Mouse (Mus musculus) liver, embryonic 15.5 days (tissue): ENCODE results near the gene Polr2c. TPM values are rescaled to one million over a fixed set of nuclear protein-coding genes. Genes with fewer than 3 reads are reported as not detected.
"Not testable (repeated sequence)": the region's sequence is repeated elsewhere in the genome, so short reads cannot be mapped to it uniquely, and the experiment has no call there.

Source experiments
- ATAC-seq: fragments of 200-750 bp; cut with Nextera tagmentation; 2 replicates; pipeline ENCODE4 v1.8.0; 2017; ENCODE audit warnings: moderate number of reproducible peaks, mild to moderate bottlenecking, moderate library complexity; ENCODE audit not compliant: insufficient read depth
- H3K27ac ChIP-seq: fragments of 300-500 bp; sonication (generic); replicated peaks from 2 replicates; pipeline ENCODE4 v1.5.1; 2015; ENCODE audit warnings: mild to moderate bottlenecking, inconsistent platforms
- H3K27me3 ChIP-seq: fragments of 300-500 bp; sonication (generic); 2 replicates; pipeline ENCODE4 v1.6.1; 2015; ENCODE audit warnings: mild to moderate bottlenecking, inconsistent platforms
- H3K36me3 ChIP-seq: fragments of 300-500 bp; sonication (generic); replicated peaks from 2 replicates; pipeline ENCODE4 v1.6.1; 2015; ENCODE audit warnings: moderate library complexity, mild to moderate bottlenecking, inconsistent platforms
- H3K4me1 ChIP-seq: fragments of 300-500 bp; sonication (generic); replicated peaks from 2 replicates; pipeline ENCODE4 v1.6.1; 2015; ENCODE audit warnings: inconsistent platforms
- H3K4me2 ChIP-seq: fragments of 300-500 bp; sonication (generic); 2 replicates; pipeline ENCODE4 v1.6.1; 2015; ENCODE audit warnings: moderate library complexity, mild to moderate bottlenecking, inconsistent platforms
- H3K4me3 ChIP-seq: fragments of 300-500 bp; sonication (generic); replicated peaks from 2 replicates; pipeline ENCODE4 v1.5.1; 2015; ENCODE audit warnings: mild to moderate bottlenecking, inconsistent platforms
- H3K9ac ChIP-seq: fragments of 300-500 bp; sonication (generic); 2 replicates; pipeline ENCODE4 v1.6.1; 2015; ENCODE audit warnings: moderate library complexity, mild to moderate bottlenecking, inconsistent platforms
- H3K9me3 ChIP-seq: fragments of 300-500 bp; sonication (generic); replicated peaks from 2 replicates; pipeline ENCODE4 v1.6.1; 2016; ENCODE audit warnings: inconsistent platforms
- WGBS: fragments of 180-500 bp; shearing (Covaris S2); methylation state at CpG from one replicate; pipeline ENCODE4 v1.1.7; 2015; ENCODE audit warnings: mixed read lengths; ENCODE audit not compliant: insufficient replicate concordance; 5-methylcytosine and 5-hydroxymethylcytosine counted together
- polyA plus RNA-seq: library from polyadenylated mRNA; unstranded; fragments of >200 nt; fragmentation: Nextera tagmentation; extraction: Ambion mirVana; gene quantifications from 2 replicates; pipeline ENCODE4 v1.2.1, GENCODE M21; 2015

Gene Polr2c
- polyA plus RNA-seq, 1 experiment from 2014 or later = 70.5 TPM

GRCm38 (mm10) chr8:94841183-94841582 lies 16.1 kb upstream of the Polr2c start:
- H3K4me3 ChIP-seq = no peak overlapping the region
- WGBS = 37% methylated on average over 2 of the region's 2 CpGs
- no peak for ATAC-seq
- H3K4me1 ChIP-seq = peaks cover 29% of the 10 kb centered on the region
- H3K4me2 ChIP-seq = no peak overlapping the region
- H3K9ac ChIP-seq = no peak overlapping the region
- H3K9me3 ChIP-seq = no peaks in the 10 kb centered on the region
- peaks cover 28% of the 10 kb centered on the region for H3K36me3 ChIP-seq
- no peaks in the 10 kb centered on the region for H3K27me3 ChIP-seq
- H3K27ac ChIP-seq = no peak overlapping the region

- no peak for ATAC-seq
- 88% methylated on average over 5 of the region's 5 CpGs for WGBS
- Histone ChIP-seq H3K4me3 (no peak overlapping the region), H3K9ac (no peak overlapping the region), H3K4me2 (no peak overlapping the region), H3K27me3 (no peaks in the 10 kb centered on the region), H3K9me3 (no peaks in the 10 kb centered on the region), H3K27ac (no peak overlapping the region), H3K36me3 (peaks cover 87% of the 10 kb centered on the region), H3K4me1 (no peaks in the 10 kb centered on the region)
Observed at GRCm38 (mm10) chr8:94850049-94850448, 7.2 kb upstream of the Polr2c start.

GRCm38 (mm10) chr8:94854761-94855160 lies 2.5 kb upstream of the Polr2c start:
- H3K27me3 ChIP-seq, H3K9ac ChIP-seq, H3K9me3 ChIP-seq, H3K27ac ChIP-seq, H3K4me2 ChIP-seq, H3K4me3 ChIP-seq, ATAC-seq: not testable (repeated sequence)
- peaks cover 25% of the 10 kb centered on the region for H3K4me1 ChIP-seq
- WGBS = 78% methylated on average over 11 of the region's 11 CpGs
- H3K36me3 ChIP-seq = peaks cover 65% of the 10 kb centered on the region

- 0 out of 2 replicates have a peak overlapping the region, but pooled peaks have one; percentile 8 for H3K27ac ChIP-seq
- H3K4me2 ChIP-seq = peak overlapping the region; percentile 82
- no peaks in the 10 kb centered on the region for H3K27me3 ChIP-seq
- ATAC-seq = no peak
- WGBS = 29% methylated on average over 5 of the region's 5 CpGs
- peak overlapping the region; percentile 89 for H3K4me3 ChIP-seq
- no peak overlapping the region for H3K9ac ChIP-seq
- no peaks in the 10 kb centered on the region for H3K9me3 ChIP-seq
- H3K36me3 ChIP-seq = peaks cover 61% of the 10 kb centered on the region
- H3K4me1 ChIP-seq = peaks cover 25% of the 10 kb centered on the region
Observed at GRCm38 (mm10) chr8:94857011-94857345, 272 bp upstream of the Polr2c start.

GRCm38 (mm10) chr8:94861352-94861910 lies 4.2 kb downstream of the Polr2c start:
- H3K27me3 ChIP-seq = no peaks in the 10 kb centered on the region
- H3K4me2 ChIP-seq = no peak overlapping the region
- 65% methylated on average over 8 of the region's 8 CpGs for WGBS
- H3K9ac ChIP-seq = no peak overlapping the region
- no peaks in the 10 kb centered on the region for H3K9me3 ChIP-seq
- no peak for ATAC-seq
- H3K4me3 ChIP-seq = no peak overlapping the region
- peaks cover 55% of the 10 kb centered on the region for H3K4me1 ChIP-seq
- no peak overlapping the region for H3K27ac ChIP-seq
- H3K36me3 ChIP-seq = peaks cover 71% of the 10 kb centered on the region

- Histone ChIP-seq H3K4me3 (no peak overlapping the region), H3K4me1 (peaks cover 50% of the 10 kb centered on the region), H3K4me2 (no peak overlapping the region), H3K9me3 (no peaks in the 10 kb centered on the region), H3K9ac (no peak overlapping the region), H3K27ac (0 out of 2 replicates have a peak overlapping the region, but pooled peaks have one; percentile 7), H3K27me3 (no peaks in the 10 kb centered on the region), H3K36me3 (peaks cover 83% of the 10 kb centered on the region)
- 75% methylated on average over 12 of the region's 12 CpGs for WGBS
- no peak for ATAC-seq
Observed at GRCm38 (mm10) chr8:94862487-94863220, 5.4 kb downstream of the Polr2c start.

- no peak overlapping the region for H3K4me3 ChIP-seq
- no peaks in the 10 kb centered on the region for H3K9me3 ChIP-seq
- peaks cover 40% of the 10 kb centered on the region for H3K4me1 ChIP-seq
- WGBS = 61% methylated on average over 10 of the region's 10 CpGs
- no peak overlapping the region for H3K4me2 ChIP-seq
- H3K27me3 ChIP-seq = peaks cover 2% of the 10 kb centered on the region; the same call in 1 of the 2 replicates
- H3K27ac ChIP-seq = peak overlapping the region; percentile 35; the same call in 1 of the 2 replicates
- peaks cover 96% of the 10 kb centered on the region for H3K36me3 ChIP-seq
- H3K9ac ChIP-seq = no peak overlapping the region
- no peak for ATAC-seq
Observed at GRCm38 (mm10) chr8:94863897-94864673, 6.8 kb downstream of the Polr2c start.

GRCm38 (mm10) chr8:94865292-94865691 lies 8.0 kb downstream of the Polr2c start:
- Histone ChIP-seq H3K4me1 (peaks cover 46% of the 10 kb centered on the region), H3K36me3 (peaks cover 97% of the 10 kb centered on the region), H3K4me2 (no peak overlapping the region), H3K27ac (no peak overlapping the region), H3K27me3 (peaks cover 14% of the 10 kb centered on the region), H3K9ac (no peak overlapping the region), H3K4me3 (no peak overlapping the region), H3K9me3 (no peaks in the 10 kb centered on the region)
- WGBS = 84% methylated on average over 10 of the region's 10 CpGs
- ATAC-seq = no peak

GRCm38 (mm10) chr8:94866921-94867320 lies 9.7 kb downstream of the Polr2c start:
- H3K4me1 ChIP-seq = peaks cover 61% of the 10 kb centered on the region

GRCm38 (mm10) chr8:94869146-94869545 lies 11.9 kb downstream of the Polr2c start:
- no peak overlapping the region for H3K9ac ChIP-seq
- no peak overlapping the region for H3K4me2 ChIP-seq
- peaks cover 72% of the 10 kb centered on the region for H3K36me3 ChIP-seq
- H3K4me1 ChIP-seq = peaks cover 61% of the 10 kb centered on the region
- WGBS = 65% methylated on average over 7 of the region's 7 CpGs
- no peak for ATAC-seq
- H3K27me3 ChIP-seq = peaks cover 51% of the 10 kb centered on the region
- no peak overlapping the region for H3K27ac ChIP-seq
- no peak overlapping the region for H3K4me3 ChIP-seq
- H3K9me3 ChIP-seq = no peaks in the 10 kb centered on the region

More at GRCm38 (mm10) chr8:94866921-94867320, 9.7 kb downstream of the Polr2c start:
- Histone ChIP-seq H3K4me2 (no peak overlapping the region), H3K27ac (no peak overlapping the region), H3K9me3 (no peaks in the 10 kb centered on the region), H3K36me3 (peaks cover 89% of the 10 kb centered on the region), H3K27me3 (peaks cover 31% of the 10 kb centered on the region), H3K9ac (no peak overlapping the region), H3K4me3 (no peak overlapping the region)
- 80% methylated on average over 9 of the region's 9 CpGs for WGBS
- no peak for ATAC-seq

GRCm38 (mm10) chr8:94870003-94870402 lies 12.8 kb downstream of the Polr2c start:
- Histone ChIP-seq H3K9me3 (no peaks in the 10 kb centered on the region), H3K27ac (no peak overlapping the region), H3K4me2 (no peak overlapping the region), H3K4me3 (no peak overlapping the region), H3K4me1 (peaks cover 61% of the 10 kb centered on the region), H3K9ac (no peak overlapping the region), H3K36me3 (peaks cover 64% of the 10 kb centered on the region), H3K27me3 (peaks cover 59% of the 10 kb centered on the region)
- ATAC-seq = no peak
- 54% methylated on average over 4 of the region's 4 CpGs for WGBS
